Mouse (Mus musculus) stomach, embryonic 15.5 days (tissue): Measurements from ENCODE around the gene Dll3. TPM values are rescaled to one million over a fixed set of nuclear protein-coding genes. Genes with fewer than 3 reads are reported as not detected.

Source experiments
- polyA plus RNA-seq: library from polyadenylated mRNA; unstranded; fragments of >200 nt; fragmentation: Nextera tagmentation; extraction: Ambion mirVana; gene quantifications from 2 replicates; pipeline ENCODE4 v1.2.1, GENCODE M21; 2015

Dll3 gene
- polyA plus RNA-seq, 1 experiment from 2014 or later = 3.9 TPM

Other genes starting within 250 kb of the Dll3 start
- gene Fcgbp, start 231.0 kb downstream of the Dll3 start, polyA plus RNA-seq = 41.3 and 43.3 TPM in 2 replicates
- 0.04 and 0.05 TPM in 2 replicates for gene 9530053A07Rik, start 172.8 kb downstream of the Dll3 start, polyA plus RNA-seq
- gene Fbl, start 132.5 kb downstream of the Dll3 start, polyA plus RNA-seq = 108 and 135 TPM in 2 replicates
- 8.1 and 9.3 TPM in 2 replicates for gene Dyrk1b, start 122.8 kb downstream of the Dll3 start, polyA plus RNA-seq
- gene Eid2, start 34.4 kb downstream of the Dll3 start, polyA plus RNA-seq = 8.2 and 8.6 TPM in 2 replicates
- gene Eid2b, start 24.5 kb downstream of the Dll3 start, polyA plus RNA-seq = 11.5 and 12.0 TPM in 2 replicates
- 0.30 and 0.59 TPM in 2 replicates for gene Selenov, start 11.1 kb downstream of the Dll3 start, polyA plus RNA-seq
- 137 and 138 TPM in 2 replicates for gene Timm50, start 9.8 kb upstream of the Dll3 start, polyA plus RNA-seq
- 70.6 and 84.4 TPM in 2 replicates for gene Supt5, start 36.5 kb upstream of the Dll3 start, polyA plus RNA-seq
- 826 and 1,031 TPM in 2 replicates for gene Rps16, start 48.4 kb upstream of the Dll3 start, polyA plus RNA-seq
- 48.4 and 52.3 TPM in 2 replicates for gene Plekhg2, start 70.4 kb upstream of the Dll3 start, polyA plus RNA-seq
- gene Zfp36, start 78.0 kb upstream of the Dll3 start, polyA plus RNA-seq = 20.2 and 21.4 TPM in 2 replicates
- gene Med29, start 90.5 kb upstream of the Dll3 start, polyA plus RNA-seq = 44.8 and 47.4 TPM in 2 replicates
- 76.5 and 79.0 TPM in 2 replicates for gene Paf1, start 90.7 kb upstream of the Dll3 start, polyA plus RNA-seq
- 21.0 and 23.5 TPM in 2 replicates for gene Gmfg, start 135.2 kb upstream of the Dll3 start, polyA plus RNA-seq
- 3.0 and 3.5 TPM in 2 replicates for gene Lrfn1, start 149.7 kb upstream of the Dll3 start, polyA plus RNA-seq
- gene Ifnl2, start 208.2 kb upstream of the Dll3 start, polyA plus RNA-seq = not detected in 2 replicates
- gene Ifnl3, start 220.6 kb upstream of the Dll3 start, polyA plus RNA-seq = not detected in 2 replicates
- 103 and 114 TPM in 2 replicates for gene Sycn, start 238.6 kb upstream of the Dll3 start, polyA plus RNA-seq
- gene Nccrp1, start 245.0 kb upstream of the Dll3 start, polyA plus RNA-seq = 2.4 and 6.1 TPM in 2 replicates